Mouse (Mus musculus): ENCODE data around the gene Lilrb4a. TPM values are rescaled to one million over a fixed set of nuclear protein-coding genes. Genes with fewer than 3 reads are reported as not detected.

Gene Lilrb4a
- polyA plus RNA-seq, 1 experiment = 9.0 TPM

DNA sequence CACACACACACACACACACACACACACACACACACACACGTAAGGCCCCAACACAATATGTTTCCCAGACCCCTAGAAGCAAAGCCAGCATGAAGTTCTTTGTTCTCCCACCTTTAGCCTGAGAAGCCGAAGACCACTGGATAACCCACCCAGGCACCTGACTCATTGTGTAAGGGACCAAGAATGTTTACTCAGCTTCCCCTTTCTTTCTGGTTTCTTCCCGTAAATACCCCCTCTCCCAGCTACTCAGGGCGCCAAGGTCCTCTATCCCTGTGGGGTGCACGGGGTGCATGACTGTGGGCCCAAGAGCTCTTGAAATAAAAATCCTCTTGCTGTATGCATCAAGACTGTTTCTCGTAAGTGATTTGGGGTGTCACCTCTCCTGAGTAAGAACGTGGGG, 35.3 kb downstream of the Lilrb4a start:
- TF ChIP-seq POLR2A (IDR thresholded peaks at IDR 0.05; ENCODE audit: borderline replicate concordance, extremely low read depth, low read depth, low read length) (no peak), CTCF (IDR thresholded peaks at IDR 0.05; ENCODE audit: insufficient read depth, low read length) (no peak)
- 51% methylated on average over 7 of the region's 7 CpGs for WGBS
- H3K4me1 ChIP-seq (ENCODE audit: control insufficient read depth, insufficient read depth, low read length) = no peaks in the 10 kb centered on the region
- no peak overlapping the region for H3K4me3 ChIP-seq (replicated peaks; ENCODE audit: extremely low read depth, low read depth, low read length)
- DNase-seq = no peak

DNA sequence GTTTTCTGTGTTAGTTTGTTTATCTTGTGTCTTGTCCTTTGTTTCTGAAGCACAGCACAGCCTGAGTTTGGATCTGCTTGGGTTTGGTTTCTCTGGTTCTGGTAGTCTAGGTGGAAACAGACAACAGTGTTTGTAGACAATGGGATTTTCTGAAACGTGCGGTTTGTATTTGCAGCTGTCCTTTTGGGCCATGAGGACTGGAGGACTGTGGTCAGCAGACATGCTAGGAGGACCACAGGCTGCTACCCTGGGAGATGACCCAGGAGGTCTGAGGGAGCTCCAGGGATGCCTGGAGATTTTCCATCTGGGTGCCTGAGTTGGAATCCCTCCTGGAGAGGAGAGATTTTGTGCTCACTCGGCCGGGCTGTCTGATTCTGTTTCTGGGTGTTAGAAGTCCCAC, 35.9 kb downstream of the Lilrb4a start:
- no peaks in the 10 kb centered on the region for H3K4me1 ChIP-seq (ENCODE audit: control insufficient read depth, insufficient read depth, low read length)
- TF ChIP-seq CTCF (IDR thresholded peaks at IDR 0.05; ENCODE audit: insufficient read depth, low read length) = no peak
- no peak for TF ChIP-seq POLR2A (IDR thresholded peaks at IDR 0.05; ENCODE audit: borderline replicate concordance, extremely low read depth, low read depth, low read length)
- 55% methylated on average over 4 of the region's 4 CpGs for WGBS
- DNase-seq = no peak
- no peak overlapping the region for H3K4me3 ChIP-seq (replicated peaks; ENCODE audit: extremely low read depth, low read depth, low read length)

DNA sequence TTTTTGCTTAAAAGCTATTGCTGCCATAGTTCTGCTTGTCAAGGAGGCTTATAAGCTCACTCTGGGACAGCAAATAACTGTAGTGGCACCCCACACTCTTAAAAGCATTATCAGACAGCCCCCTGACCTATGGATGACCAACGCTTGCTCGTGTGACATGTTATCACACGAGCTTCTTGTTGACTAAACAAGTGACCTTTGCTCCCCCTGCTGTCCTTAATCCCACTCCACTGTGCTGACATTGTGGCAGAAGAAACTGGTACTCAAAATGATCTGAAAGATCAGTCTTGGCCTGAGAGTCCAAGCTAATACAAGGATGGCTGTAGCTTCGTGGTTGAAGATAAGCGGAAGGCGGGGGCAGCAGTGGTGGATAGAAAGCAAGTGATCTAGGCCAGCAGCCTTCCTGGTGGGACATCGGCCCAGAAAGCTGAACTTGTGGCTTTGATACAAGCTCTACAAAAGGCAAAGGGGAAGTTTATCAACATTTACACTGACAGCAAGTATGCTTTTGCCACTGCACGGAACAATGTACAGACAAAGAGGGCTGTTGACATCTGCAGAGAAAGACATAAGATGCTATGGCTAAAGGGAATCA, 38.2 kb downstream of the Lilrb4a start:
- H3K4me3 ChIP-seq (replicated peaks; ENCODE audit: extremely low read depth, low read depth, low read length) = no peak overlapping the region
- H3K4me1 ChIP-seq (ENCODE audit: control insufficient read depth, insufficient read depth, low read length) = no peaks in the 10 kb centered on the region
- TF ChIP-seq CTCF (IDR thresholded peaks at IDR 0.05; ENCODE audit: insufficient read depth, low read length) = no peak
- no peak for TF ChIP-seq POLR2A (IDR thresholded peaks at IDR 0.05; ENCODE audit: borderline replicate concordance, extremely low read depth, low read depth, low read length)
- 42% methylated on average over 8 of the region's 8 CpGs for WGBS
- no peak for DNase-seq

DNA sequence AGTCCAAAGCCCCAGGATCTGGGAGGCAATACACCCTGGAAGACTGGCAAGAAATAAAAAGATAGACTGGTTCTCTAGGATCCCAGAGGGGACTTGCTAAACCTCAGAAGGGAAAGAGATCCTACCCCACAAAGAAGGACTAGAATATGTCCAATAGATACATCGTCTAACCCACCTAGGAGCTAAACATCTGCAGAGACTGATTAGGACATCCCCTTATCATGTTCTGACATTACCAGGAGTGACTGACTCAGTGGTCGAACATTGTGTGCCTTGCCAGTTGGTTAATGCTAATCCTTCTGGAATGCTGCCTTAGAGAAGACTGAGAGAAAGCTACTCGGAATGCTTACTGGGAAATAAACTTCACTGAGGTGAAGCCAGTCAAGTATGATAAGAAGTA, 38.7 kb downstream of the Lilrb4a start:
- no peak for DNase-seq
- WGBS = 66% methylated on average over 3 of the region's 3 CpGs
- no peaks in the 10 kb centered on the region for H3K4me1 ChIP-seq (ENCODE audit: control insufficient read depth, insufficient read depth, low read length)

DNA sequence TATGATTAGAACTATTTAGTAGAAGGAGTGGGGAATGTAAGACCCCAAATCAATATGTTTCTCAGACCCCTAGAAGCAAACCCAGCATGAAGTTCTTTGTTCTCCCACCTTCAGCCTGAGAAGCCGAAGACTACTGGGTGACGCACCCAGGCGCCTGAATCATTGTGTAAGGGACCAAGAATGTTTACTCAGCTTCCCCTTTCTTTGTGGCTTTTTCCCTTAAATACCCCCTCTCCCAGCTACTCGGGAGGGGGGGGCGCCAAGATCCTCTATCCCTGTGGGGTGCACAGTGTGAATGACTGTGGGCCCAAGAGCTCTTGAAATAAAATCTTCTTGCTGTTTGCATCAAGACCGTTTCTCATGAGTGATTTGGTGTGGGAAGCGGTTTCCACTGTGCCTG, 40.1 kb downstream of the Lilrb4a start:
- no peak overlapping the region for H3K4me3 ChIP-seq (replicated peaks; ENCODE audit: extremely low read depth, low read depth, low read length)
- H3K4me1 ChIP-seq (ENCODE audit: control insufficient read depth, insufficient read depth, low read length) = no peaks in the 10 kb centered on the region
- TF ChIP-seq POLR2A (IDR thresholded peaks at IDR 0.05; ENCODE audit: borderline replicate concordance, extremely low read depth, low read depth, low read length) (no peak), CTCF (IDR thresholded peaks at IDR 0.05; ENCODE audit: insufficient read depth, low read length) (no peak)
- 80% methylated on average over 7 of the region's 7 CpGs for WGBS
- no peak for DNase-seq

More for the DNA sequence above, 38.7 kb downstream of the Lilrb4a start:
- TF ChIP-seq POLR2A (IDR thresholded peaks at IDR 0.05; ENCODE audit: borderline replicate concordance, extremely low read depth, low read depth, low read length) (no peak), CTCF (IDR thresholded peaks at IDR 0.05; ENCODE audit: insufficient read depth, low read length) (no peak)
- H3K4me3 ChIP-seq (replicated peaks; ENCODE audit: extremely low read depth, low read depth, low read length) = no peak overlapping the region

Other genes with a start within 250 kb of the Lilrb4a start
- gene Gm49339, start 10.3 kb upstream of the Lilrb4a start, polyA plus RNA-seq (2012; rRNA removed) = 9.4 and 14.5 TPM in 2 replicates
- gene Lilr4b, start 10.3 kb upstream of the Lilrb4a start, polyA plus RNA-seq (2012; rRNA removed) = 5.0 and 9.7 TPM in 2 replicates
- 11.4 and 26.2 TPM in 2 replicates for gene Fam162b, start 99.6 kb downstream of the Lilrb4a start, polyA plus RNA-seq (2012; rRNA removed)
- 1.7 and 1.8 TPM in 2 replicates for gene Gprc6a, start 140.5 kb downstream of the Lilrb4a start, polyA plus RNA-seq (2012; rRNA removed)
- not detected in 2 replicates for gene Rfx6, start 186.8 kb downstream of the Lilrb4a start, polyA plus RNA-seq (2012; rRNA removed)